Mouse (Mus musculus): ENCODE measurements around the gene 9930104L06Rik. TPM values are rescaled to one million over a fixed set of nuclear protein-coding genes. Genes with fewer than 3 reads are reported as not detected.
"Not testable (repeated sequence)": the region's sequence is repeated elsewhere in the genome, so short reads cannot be mapped to it uniquely, and the experiment has no call there.

9930104L06Rik gene
- polyA plus RNA-seq, 1 experiment from 2014 or later: 5.5 TPM

GRCm38 (mm10) chr4:124905417-124905816 is 31.4 kb upstream of the 9930104L06Rik start:
- H3K9ac ChIP-seq (ENCODE audit: low read depth, low read length): no peak overlapping the region
- H3K27me3 ChIP-seq (ENCODE audit: control insufficient read depth, insufficient read depth, low read length): no peaks in the 10 kb centered on the region
- ATAC-seq (ENCODE audit: low FRiP score) (no peak), DNase-seq (ENCODE audit: low spot score) (no peak)
- no peak overlapping the region for H3K4me3 ChIP-seq (ENCODE audit: low read depth, low read length)
- no peaks in the 10 kb centered on the region for H3K36me3 ChIP-seq (ENCODE audit: control insufficient read depth, insufficient read depth, low read length)
- 0 out of 2 replicates have a peak overlapping the region, but pooled peaks have one; percentile 82 for H3K27ac ChIP-seq (ENCODE audit: low read depth, low read length)
- H3K4me2 ChIP-seq (replicated peaks; ENCODE audit: low read depth, low read length): no peak overlapping the region
- WGBS: 61% methylated on average over 4 of the region's 4 CpGs
- H3K4me1 ChIP-seq (replicated peaks; ENCODE audit: control insufficient read depth, insufficient read depth, low read length): peaks cover 3% of the 10 kb centered on the region; the same call in 1 of the 2 replicates
- H3K9me3 ChIP-seq (ENCODE audit: control insufficient read depth, low read length): no peaks in the 10 kb centered on the region

GRCm38 (mm10) chr4:124905971-124906822 is 30.7 kb upstream of the 9930104L06Rik start:
- Histone ChIP-seq H3K9ac (ENCODE audit: low read depth, low read length) (peak overlapping the region; percentile 33; the same call in 1 of the 2 replicates), H3K4me1 (replicated peaks; ENCODE audit: control insufficient read depth, insufficient read depth, low read length) (peaks cover 3% of the 10 kb centered on the region; the same call in 1 of the 2 replicates), H3K4me3 (ENCODE audit: low read depth, low read length) (peak overlapping the region; percentile 14), H3K36me3 (ENCODE audit: control insufficient read depth, insufficient read depth, low read length) (no peaks in the 10 kb centered on the region), H3K9me3 (ENCODE audit: control insufficient read depth, low read length) (no peaks in the 10 kb centered on the region), H3K27ac (ENCODE audit: low read depth, low read length) (peak overlapping the region; percentile 82), H3K27me3 (ENCODE audit: control insufficient read depth, insufficient read depth, low read length) (no peaks in the 10 kb centered on the region), H3K4me2 (replicated peaks; ENCODE audit: low read depth, low read length) (peak overlapping the region; percentile 43)
- 8% methylated on average over 21 of the region's 21 CpGs for WGBS
- DNase-seq (ENCODE audit: low spot score): peak; percentile 78
- peak; percentile 85 for ATAC-seq (ENCODE audit: low FRiP score)

- Histone ChIP-seq H3K27me3 (ENCODE audit: control insufficient read depth, insufficient read depth, low read length) (no peaks in the 10 kb centered on the region), H3K36me3 (ENCODE audit: control insufficient read depth, insufficient read depth, low read length) (peaks cover 8% of the 10 kb centered on the region), H3K9me3 (ENCODE audit: control insufficient read depth, low read length) (no peaks in the 10 kb centered on the region), H3K9ac (ENCODE audit: low read depth, low read length) (no peak overlapping the region), H3K27ac (ENCODE audit: low read depth, low read length) (no peak overlapping the region), H3K4me2 (replicated peaks; ENCODE audit: low read depth, low read length) (no peak overlapping the region), H3K4me3 (ENCODE audit: low read depth, low read length) (no peak overlapping the region), H3K4me1 (replicated peaks; ENCODE audit: control insufficient read depth, insufficient read depth, low read length) (no peaks in the 10 kb centered on the region)
- no peak for ATAC-seq (ENCODE audit: low FRiP score)
- no peak for DNase-seq (ENCODE audit: low spot score)
- 88% methylated on average over 5 of the region's 5 CpGs for WGBS
Measured at GRCm38 (mm10) chr4:124928102-124928501, 8.7 kb upstream of the 9930104L06Rik start.

GRCm38 (mm10) chr4:124939211-124939610 is 2.4 kb downstream of the 9930104L06Rik start, which contains the start of gene Cdca8:
Cdca8 (minus strand) TSS chr4:124939311.
- H3K4me2 ChIP-seq (replicated peaks; ENCODE audit: low read depth, low read length); H3K4me3 ChIP-seq (ENCODE audit: low read depth, low read length); H3K36me3 ChIP-seq (ENCODE audit: control insufficient read depth, insufficient read depth, low read length); H3K9me3 ChIP-seq (ENCODE audit: control insufficient read depth, low read length); H3K9ac ChIP-seq (ENCODE audit: low read depth, low read length); DNase-seq (ENCODE audit: low spot score); H3K4me1 ChIP-seq (replicated peaks; ENCODE audit: control insufficient read depth, insufficient read depth, low read length); H3K27ac ChIP-seq (ENCODE audit: low read depth, low read length); ATAC-seq (ENCODE audit: low FRiP score); H3K27me3 ChIP-seq (ENCODE audit: control insufficient read depth, insufficient read depth, low read length): not testable (repeated sequence)
- 92% methylated on average over 4 of the region's 4 CpGs for WGBS

- DNase-seq (ENCODE audit: low spot score): peak; percentile 91
- Histone ChIP-seq H3K9ac (ENCODE audit: low read depth, low read length) (no peak overlapping the region), H3K4me1 (replicated peaks; ENCODE audit: control insufficient read depth, insufficient read depth, low read length) (no peaks in the 10 kb centered on the region), H3K4me2 (replicated peaks; ENCODE audit: low read depth, low read length) (no peak overlapping the region), H3K27ac (ENCODE audit: low read depth, low read length) (no peak overlapping the region), H3K36me3 (ENCODE audit: control insufficient read depth, insufficient read depth, low read length) (no peaks in the 10 kb centered on the region), H3K4me3 (ENCODE audit: low read depth, low read length) (no peak overlapping the region), H3K9me3 (ENCODE audit: control insufficient read depth, low read length) (no peaks in the 10 kb centered on the region), H3K27me3 (ENCODE audit: control insufficient read depth, insufficient read depth, low read length) (no peaks in the 10 kb centered on the region)
- WGBS: 13% methylated on average over 4 of the region's 4 CpGs
- ATAC-seq (ENCODE audit: low FRiP score): no peak
Measured at GRCm38 (mm10) chr4:124943022-124943421, 6.2 kb downstream of the 9930104L06Rik start.

GRCm38 (mm10) chr4:124943781-124944180 is 6.9 kb downstream of the 9930104L06Rik start:
- no peaks in the 10 kb centered on the region for H3K4me1 ChIP-seq (replicated peaks; ENCODE audit: control insufficient read depth, insufficient read depth, low read length)
- H3K4me2 ChIP-seq (replicated peaks; ENCODE audit: low read depth, low read length): no peak overlapping the region
- no peaks in the 10 kb centered on the region for H3K36me3 ChIP-seq (ENCODE audit: control insufficient read depth, insufficient read depth, low read length)
- H3K9me3 ChIP-seq (ENCODE audit: control insufficient read depth, low read length): no peaks in the 10 kb centered on the region
- WGBS: 83% methylated on average over 5 of the region's 5 CpGs
- H3K27ac ChIP-seq (ENCODE audit: low read depth, low read length): no peak overlapping the region
- no peaks in the 10 kb centered on the region for H3K27me3 ChIP-seq (ENCODE audit: control insufficient read depth, insufficient read depth, low read length)
- H3K9ac ChIP-seq (ENCODE audit: low read depth, low read length): no peak overlapping the region
- ATAC-seq (ENCODE audit: low FRiP score): no peak
- DNase-seq (ENCODE audit: low spot score): no peak
- H3K4me3 ChIP-seq (ENCODE audit: low read depth, low read length): no peak overlapping the region

GRCm38 (mm10) chr4:124944961-124945360 is 8.1 kb downstream of the 9930104L06Rik start:
- WGBS: 63% methylated on average over 2 of the region's 2 CpGs

GRCm38 (mm10) chr4:124949488-124949887 is 12.6 kb downstream of the 9930104L06Rik start:
- H3K4me3 ChIP-seq (ENCODE audit: low read depth, low read length): no peak overlapping the region
- H3K36me3 ChIP-seq (ENCODE audit: control insufficient read depth, insufficient read depth, low read length): no peaks in the 10 kb centered on the region
- H3K9me3 ChIP-seq (ENCODE audit: control insufficient read depth, low read length): no peaks in the 10 kb centered on the region
- no peak overlapping the region for H3K9ac ChIP-seq (ENCODE audit: low read depth, low read length)
- H3K4me1 ChIP-seq (replicated peaks; ENCODE audit: control insufficient read depth, insufficient read depth, low read length): no peaks in the 10 kb centered on the region
- no peak overlapping the region for H3K27ac ChIP-seq (ENCODE audit: low read depth, low read length)
- H3K27me3 ChIP-seq (ENCODE audit: control insufficient read depth, insufficient read depth, low read length): no peaks in the 10 kb centered on the region
- no peak overlapping the region for H3K4me2 ChIP-seq (replicated peaks; ENCODE audit: low read depth, low read length)
- 87% methylated on average over 3 of the region's 3 CpGs for WGBS
- DNase-seq (ENCODE audit: low spot score) (no peak), ATAC-seq (ENCODE audit: low FRiP score) (no peak)

More at GRCm38 (mm10) chr4:124944961-124945360, 8.1 kb downstream of the 9930104L06Rik start:
- Histone ChIP-seq H3K27ac (ENCODE audit: low read depth, low read length) (no peak overlapping the region), H3K4me1 (replicated peaks; ENCODE audit: control insufficient read depth, insufficient read depth, low read length) (no peaks in the 10 kb centered on the region), H3K9ac (ENCODE audit: low read depth, low read length) (no peak overlapping the region), H3K4me3 (ENCODE audit: low read depth, low read length) (no peak overlapping the region), H3K27me3 (ENCODE audit: control insufficient read depth, insufficient read depth, low read length) (no peaks in the 10 kb centered on the region), H3K4me2 (replicated peaks; ENCODE audit: low read depth, low read length) (no peak overlapping the region), H3K9me3 (ENCODE audit: control insufficient read depth, low read length) (no peaks in the 10 kb centered on the region), H3K36me3 (ENCODE audit: control insufficient read depth, insufficient read depth, low read length) (no peaks in the 10 kb centered on the region)
- DNase-seq (ENCODE audit: low spot score): no peak
- ATAC-seq (ENCODE audit: low FRiP score): no peak
